Mouse (Mus musculus) CH12.LX (cell line): ENCODE data around the gene Ttll11. TPM values are rescaled to one million over a fixed set of nuclear protein-coding genes. Genes with fewer than 3 reads are reported as not detected.
A peak's percentile ranks its signal among the peaks of the same experiment; 100 is the strongest.

Source experiments
- DNase-seq: peaks from one replicate; pipeline ENCODE4 v3.0.0-alpha.2; 2013; ENCODE audit errors: extremely low read depth
- H3K27ac ChIP-seq: 2 replicates; pipeline ENCODE4 v1.5.1; 2012; ENCODE audit warnings: low read depth, mild to moderate bottlenecking, control low read depth, moderate library complexity; ENCODE audit not compliant: insufficient read depth
- H3K27me3 ChIP-seq: replicated peaks from 2 replicates; pipeline ENCODE3; 2012; ENCODE audit warnings: inconsistent platforms
- H3K36me3 ChIP-seq, 2 experiments: replicated peaks in 1 of 2; 2 replicates each; pipeline versions ENCODE3 to v1.6.1; 2012; ENCODE audit warnings: inconsistent platforms in 1 of 2, low read length in 1 of 2, mild to moderate bottlenecking in 1 of 2, mixed read lengths in 1 of 2, moderate library complexity in 1 of 2; ENCODE audit not compliant: control insufficient read depth in 1 of 2, insufficient read depth in 1 of 2
- H3K4me1 ChIP-seq, 2 experiments: 2 replicates each; pipeline ENCODE4 v1.6.1; 2012; ENCODE audit warnings: inconsistent platforms in 1 of 2, moderate library complexity in 1 of 2; ENCODE audit not compliant: insufficient read depth in 2 of 2, control insufficient read depth in 1 of 2
- H3K4me2 ChIP-seq: 2 replicates; pipeline ENCODE4 v1.6.1; 2012; ENCODE audit warnings: low read depth, mild to moderate bottlenecking, control low read depth; ENCODE audit not compliant: poor library complexity, insufficient read depth, severe bottlenecking
- H3K4me3 ChIP-seq, 3 experiments: fragments of 150-350 bp in 1 of 3; sonication (generic) in 1 of 3; replicated peaks in 1 of 3; 2 replicates each; pipeline versions ENCODE3 to v1.5.1; 2011 to 2012; ENCODE audit warnings: low read depth in 2 of 3, low read length in 2 of 3, mild to moderate bottlenecking in 2 of 3, moderate library complexity in 2 of 3, control low read depth in 1 of 3, improper control_type of control experiment in 1 of 3, inconsistent platforms in 1 of 3, mixed read lengths in 1 of 3; ENCODE audit not compliant: poor library complexity in 1 of 3
- H3K79me2 ChIP-seq: replicated peaks from 2 replicates; pipeline ENCODE4 v1.6.1; 2012; ENCODE audit warnings: mild to moderate bottlenecking, moderate library complexity; ENCODE audit not compliant: control insufficient read depth, poor library complexity, insufficient read depth, severe bottlenecking; ENCODE audit errors: extremely low read depth
- H3K9ac ChIP-seq: 2 replicates; pipeline ENCODE4 v1.6.1; 2012; ENCODE audit warnings: low read depth, mild to moderate bottlenecking, control low read depth, moderate library complexity; ENCODE audit not compliant: insufficient read depth
- H3K9me3 ChIP-seq: replicated peaks from 2 replicates; pipeline ENCODE3; 2012; ENCODE audit warnings: low read length, inconsistent platforms, mixed read lengths
- BHLHE40 ChIP-seq: IDR thresholded peaks from 2 replicates; pipeline ENCODE4 v1.6.1; 2011; ENCODE audit warnings: mild to moderate bottlenecking, low read depth, low read length, improper control_type of control experiment
- CHD2 ChIP-seq: IDR thresholded peaks from 2 replicates; pipeline ENCODE4 v1.6.1; 2011; ENCODE audit warnings: low read length, improper control_type of control experiment
- ELF1 ChIP-seq: IDR thresholded peaks from 2 replicates; pipeline ENCODE4 v1.6.1; 2014; ENCODE audit warnings: low read depth, mild to moderate bottlenecking, inconsistent platforms, low read length, improper control_type of control experiment
- EP300 ChIP-seq: IDR thresholded peaks from 2 replicates; pipeline ENCODE4 v1.6.1; 2011; ENCODE audit warnings: low read length, improper control_type of control experiment
- IRF4 ChIP-seq: IDR thresholded peaks from 2 replicates; pipeline ENCODE4 v1.6.1; 2014; ENCODE audit warnings: low read depth, mild to moderate bottlenecking, inconsistent platforms, low read length, improper control_type of control experiment
- JUN ChIP-seq: IDR thresholded peaks from 2 replicates; pipeline ENCODE4 v1.6.1; 2011; ENCODE audit warnings: low read depth, mild to moderate bottlenecking, low read length, improper control_type of control experiment, moderate library complexity; ENCODE audit not compliant: insufficient read depth
- KAT2A ChIP-seq: IDR thresholded peaks from 2 replicates; pipeline ENCODE4 v1.6.1; 2012; ENCODE audit warnings: low read length, improper control_type of control experiment, inconsistent platforms; ENCODE audit not compliant: insufficient replicate concordance
- MAX ChIP-seq: IDR thresholded peaks from 2 replicates; pipeline ENCODE4 v1.6.1; 2011; ENCODE audit warnings: low read length, improper control_type of control experiment
- MAZ ChIP-seq: IDR thresholded peaks from 2 replicates; pipeline ENCODE4 v1.6.1; 2012; ENCODE audit warnings: low read depth, mild to moderate bottlenecking, inconsistent platforms, low read length, improper control_type of control experiment, moderate library complexity
- MEF2A ChIP-seq: IDR thresholded peaks from 2 replicates; pipeline ENCODE4 v1.6.1; 2014; ENCODE audit warnings: low read depth, mild to moderate bottlenecking, inconsistent platforms, low read length, improper control_type of control experiment, borderline replicate concordance
- MXI1 ChIP-seq: IDR thresholded peaks from 2 replicates; pipeline ENCODE4 v1.6.1; 2011; ENCODE audit warnings: mild to moderate bottlenecking, low read depth, low read length, improper control_type of control experiment
- MYC ChIP-seq: IDR thresholded peaks from 2 replicates; pipeline ENCODE4 v1.6.1; 2011; ENCODE audit warnings: low read depth, mild to moderate bottlenecking, improper control_type of control experiment, low read length
- NRF1 ChIP-seq: IDR thresholded peaks from 2 replicates; pipeline ENCODE4 v1.6.1; 2014; ENCODE audit warnings: low read depth, mild to moderate bottlenecking, inconsistent platforms, low read length, improper control_type of control experiment, moderate library complexity
- POLR2AphosphoS2 ChIP-seq: IDR thresholded peaks from 2 replicates; pipeline ENCODE4 v1.6.1; 2011; ENCODE audit warnings: low read depth, low read length, improper control_type of control experiment
- RAD21 ChIP-seq: IDR thresholded peaks from 2 replicates; pipeline ENCODE4 v1.6.1; 2011; ENCODE audit warnings: low read depth, mild to moderate bottlenecking, low read length, improper control_type of control experiment, moderate library complexity
- RCOR1 ChIP-seq: conservative IDR thresholded peaks from 2 replicates; pipeline ENCODE4 v1.6.1; 2012; ENCODE audit warnings: low read depth, mild to moderate bottlenecking, inconsistent platforms, low read length, improper control_type of control experiment
- SIN3A ChIP-seq: IDR thresholded peaks from 2 replicates; pipeline ENCODE4 v1.6.1; 2012; ENCODE audit warnings: low read length, improper control_type of control experiment, inconsistent platforms
- SMC3 ChIP-seq: IDR thresholded peaks from 2 replicates; pipeline ENCODE4 v1.6.1; 2011; ENCODE audit warnings: low read depth, low read length, improper control_type of control experiment
- TBP ChIP-seq: conservative IDR thresholded peaks from 2 replicates; pipeline ENCODE4 v1.6.1; 2011; ENCODE audit warnings: low read depth, low read length, improper control_type of control experiment
- UBTF ChIP-seq: IDR thresholded peaks from 2 replicates; pipeline ENCODE4 v1.6.1; 2012; ENCODE audit warnings: low read depth, mild to moderate bottlenecking, inconsistent platforms, low read length, improper control_type of control experiment, moderate library complexity
- ZKSCAN1 ChIP-seq: IDR thresholded peaks from 2 replicates; pipeline ENCODE4 v1.6.1; 2012; ENCODE audit warnings: low read depth, inconsistent platforms, low read length, improper control_type of control experiment, borderline replicate concordance
- ZMIZ1 ChIP-seq: IDR thresholded peaks from 2 replicates; pipeline ENCODE4 v1.6.1; 2012; ENCODE audit warnings: low read depth, mild to moderate bottlenecking, inconsistent platforms, low read length, improper control_type of control experiment
- dilution Hi-C: fragments of 300-500 bp; cut with MboI; formaldehyde crosslinking; loops from 2 replicates; pipeline ENCODE4 v1.14.3; 2020; ENCODE audit warnings: low sequenced_read_pairs; ENCODE audit not compliant: extremely low pct_unique_long_range_greater_than_20kb, extremely low pct_ligation_motif_present
- in situ Hi-C: fragments of 300-500 bp; cut with MboI; formaldehyde crosslinking; loops from 3 replicates; pipeline ENCODE4 v1.14.3; 2019; ENCODE audit warnings: low sequenced_read_pairs, low pct_ligation_motif_present, low pct_unique_long_range_greater_than_20kb, mixed read lengths
- polyA plus RNA-seq: library from polyadenylated mRNA; unstranded; fragments of >175 nt; gene quantifications from 2 replicates; pipeline ENCODE4 v1.2.1, GENCODE M21; 2012; ENCODE audit warnings: low read depth; ENCODE audit not compliant: insufficient read length
- total RNA-seq, 2 experiments: library from RNA; depleted of rRNA; stranded (reverse); fragments of 300-350 nt in 1 of 2; fragments of >200 nt in 1 of 2; gene quantifications; 2 replicates each; pipeline ENCODE4 v1.2.3; 2012 to 2014

The Ttll11 gene
- total and polyA plus RNA-seq, 3 experiments = 0.04 to 0.31 (median 0.11) TPM

DNA sequence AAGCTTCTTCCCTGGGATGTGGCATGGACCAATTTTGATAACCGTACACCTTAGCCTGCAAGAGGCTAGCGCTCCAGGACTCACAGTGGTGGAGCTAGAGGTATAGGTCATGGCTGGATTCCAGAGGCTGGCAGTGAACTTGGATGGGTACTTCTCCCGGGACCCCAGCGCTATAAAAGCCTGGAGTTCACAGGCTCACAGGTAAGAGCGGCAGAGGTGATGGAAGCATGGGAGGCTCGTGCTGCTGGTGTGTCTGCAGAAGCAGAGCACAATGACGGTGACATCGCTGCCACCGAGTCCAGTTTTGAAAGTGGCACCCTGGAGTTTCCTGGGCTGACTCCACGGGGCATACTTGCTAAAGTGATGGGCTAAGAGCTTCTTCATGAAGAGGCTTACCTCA lies 233.8 kb downstream of the Ttll11 start:
- Histone ChIP-seq H3K9ac (no peak overlapping the region), H3K4me2 (no peak overlapping the region), H3K27me3 (no peaks in the 10 kb centered on the region), H3K36me3 (no peaks in the 10 kb centered on the region), H3K4me1 (peaks cover 3 to 26% of the 10 kb centered on the region in 2 experiments), H3K4me3 (no peak overlapping the region), H3K27ac (no peak overlapping the region), H3K79me2 (no peaks in the 10 kb centered on the region), H3K9me3 (no peaks in the 10 kb centered on the region)
- in situ Hi-C loops = no loop called here
- dilution Hi-C loops = no loop called here
- TF ChIP-seq RAD21 (no peak), RCOR1 (no peak), MAX (no peak)
- DNase-seq = no peak

DNA sequence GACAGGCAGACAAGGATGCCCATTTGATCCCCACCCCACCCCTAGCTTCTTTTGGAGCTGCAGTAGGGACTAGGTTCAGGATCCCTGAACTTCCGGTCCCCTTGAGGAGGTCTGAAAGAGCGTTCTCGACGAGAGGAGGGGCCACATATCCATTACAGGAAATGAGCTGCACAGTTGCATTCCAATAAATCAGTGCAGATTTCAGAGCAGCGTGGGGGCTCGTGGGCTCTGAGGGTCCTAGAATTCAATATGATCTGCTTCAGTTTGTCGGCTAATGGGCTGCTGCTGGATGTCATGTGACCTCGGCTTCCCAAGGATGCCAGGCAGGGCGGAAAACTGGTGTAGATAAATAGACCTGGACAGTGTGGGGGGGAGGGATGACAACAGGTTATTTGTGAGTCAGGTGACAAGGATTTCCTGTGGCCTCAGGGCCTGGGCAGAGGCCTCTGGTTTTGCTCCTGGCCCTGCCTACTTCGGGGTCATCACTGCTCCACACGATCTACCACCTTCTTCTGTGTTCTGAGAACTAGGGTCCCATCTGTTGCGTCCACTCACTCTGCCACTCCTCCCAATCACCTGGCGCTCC lies 240.0 kb downstream of the Ttll11 start:
- Histone ChIP-seq H3K36me3 (no peaks in the 10 kb centered on the region), H3K4me2 (no peak overlapping the region), H3K27me3 (no peaks in the 10 kb centered on the region), H3K27ac (no peak overlapping the region), H3K4me3 (no peak overlapping the region), H3K9ac (no peak overlapping the region), H3K79me2 (no peaks in the 10 kb centered on the region), H3K9me3 (peaks cover 4% of the 10 kb centered on the region), H3K4me1 (peaks cover 18 to 37% of the 10 kb centered on the region in 2 experiments)
- no peak for DNase-seq
- in situ Hi-C loops (loop anchor here (10.0 kb wide), 2 partner anchors 165 to 195 kb away; no protein-coding TSS in a partner anchor), dilution Hi-C loops (no loop called here)
- TF ChIP-seq ZMIZ1 = no peak

DNA sequence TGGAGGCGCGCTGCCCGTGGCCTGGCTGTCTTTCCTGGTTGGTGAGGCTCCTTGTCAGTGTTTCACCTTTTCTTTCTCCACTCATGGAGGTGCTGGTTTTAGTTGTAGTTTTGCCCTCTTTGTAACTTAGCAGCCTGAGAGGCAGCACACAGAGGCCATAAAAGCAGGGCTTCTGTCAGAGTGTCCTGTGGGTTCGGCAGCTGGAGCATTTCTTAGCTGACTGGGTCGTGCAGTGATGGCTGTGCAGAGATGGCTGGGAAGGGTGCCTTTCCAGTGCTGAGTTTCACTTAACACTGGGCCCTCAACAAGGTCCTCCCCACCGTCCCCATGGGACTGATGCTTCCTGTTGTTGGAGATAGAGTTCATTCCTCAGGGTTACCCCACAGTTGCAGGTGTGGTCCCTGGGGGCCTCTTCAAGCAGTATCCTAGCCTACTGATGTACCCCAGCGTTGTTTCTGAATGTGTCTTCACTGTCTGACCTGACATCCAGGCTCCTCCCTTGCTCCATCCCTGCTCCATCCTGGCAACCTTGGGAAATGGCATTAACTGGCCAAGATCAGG lies 242.2 kb downstream of the Ttll11 start:
- H3K4me2 ChIP-seq = peak overlapping the region; percentile 39
- H3K27ac ChIP-seq = 0 out of 2 replicates have a peak overlapping the region, but pooled peaks have one; percentile 5
- H3K79me2 ChIP-seq = no peaks in the 10 kb centered on the region
- dilution Hi-C loops (no loop called here), in situ Hi-C loops (loop anchor here (10.0 kb wide), 2 partner anchors 167 to 193 kb away; no protein-coding TSS in a partner anchor)
- peaks cover 28 to 59% of the 10 kb centered on the region in 2 experiments for H3K4me1 ChIP-seq
- H3K27me3 ChIP-seq = no peaks in the 10 kb centered on the region
- H3K9me3 ChIP-seq = peaks cover 6% of the 10 kb centered on the region
- no peak overlapping the region for H3K9ac ChIP-seq
- DNase-seq = peak; percentile 95
- H3K36me3 ChIP-seq = no peaks in the 10 kb centered on the region
- H3K4me3 ChIP-seq = no peak overlapping the region
- TF ChIP-seq KAT2A = peak; percentile 76; the same call in 1 of the 2 replicates
- peak; percentile 61; the same call in 1 of the 2 replicates for TF ChIP-seq MEF2A
- 0 out of 2 replicates have a peak, but pooled peaks have one; percentile 9 for TF ChIP-seq ELF1
- no peak for TF ChIP-seq MXI1
- peak; percentile 76 for TF ChIP-seq IRF4
- TF ChIP-seq MYC = 0 out of 2 replicates have a peak, but pooled peaks have one; percentile 24
- peak; percentile 94 for TF ChIP-seq EP300
- peak; percentile 71 for TF ChIP-seq SIN3A
- TF ChIP-seq SMC3 = 0 out of 2 replicates have a peak, but pooled peaks have one; percentile 3
- no peak for TF ChIP-seq UBTF
- TF ChIP-seq ZMIZ1 = 0 out of 2 replicates have a peak, but pooled peaks have one; percentile 53
- TF ChIP-seq TBP = 0 out of 2 replicates have a peak, but pooled peaks have one; percentile 7
- TF ChIP-seq JUN = no peak
- peak; percentile 62 for TF ChIP-seq BHLHE40
- no peak for TF ChIP-seq ZKSCAN1
- TF ChIP-seq CHD2 = peak; percentile 74
- TF ChIP-seq RCOR1 = peak; percentile 69; the same call in 1 of the 2 replicates
- peak; percentile 87; the same call in 1 of the 2 replicates for TF ChIP-seq MAZ
- TF ChIP-seq POLR2AphosphoS2 = no peak
- TF ChIP-seq NRF1 = no peak; the same call in 1 of the 2 replicates
